Mouse (Mus musculus) hematopoietic stem cell, adult 5-6 weeks (primary cell): ENCODE results near the gene Wdr75. TPM values are rescaled to one million over a fixed set of nuclear protein-coding genes. Genes with fewer than 3 reads are reported as not detected.

Source experiments
- ATAC-seq, 2 experiments: fragments of 125-278 bp in 1 of 2; replicated peaks in 1 of 2; 2 replicates each; pipeline ENCODE4 v1.8.0; 2016 to 2017; ENCODE audit warnings: inconsistent platforms in 2 of 2, mild to moderate bottlenecking in 2 of 2, moderate number of reproducible peaks in 2 of 2, low read depth in 1 of 2, moderate TSS enrichment in 1 of 2; ENCODE audit not compliant: low FRiP score in 2 of 2, poor library complexity in 2 of 2, severe bottlenecking in 2 of 2, insufficient read depth in 1 of 2, low TSS enrichment in 1 of 2
- total RNA-seq: library from RNA; stranded (forward); fragments of 172-1452, 232-1000 nt; gene quantifications from 2 replicates; pipeline ENCODE4 v1.2.3, GENCODE M21; 2017

The Wdr75 gene
- total RNA-seq, 1 experiment from 2014 or later, result 71.9 TPM

- ATAC-seq, result no peak
Measured at GRCm38 (mm10) chr1:45826796-45827195, 31.8 kb downstream of the Wdr75 start.

- no peak for ATAC-seq
Measured at GRCm38 (mm10) chr1:45830453-45831206, 35.7 kb downstream of the Wdr75 start.

- no peak for ATAC-seq
Measured at GRCm38 (mm10) chr1:45835362-45836063, 40.5 kb downstream of the Wdr75 start.

GRCm38 (mm10) chr1:45837736-45838135 lies 42.8 kb downstream of the Wdr75 start:
- no peak for ATAC-seq

- ATAC-seq, result peak in 1 of 2 experiments; percentile 46; a peak in 3 of 4 replicates
Measured at GRCm38 (mm10) chr1:45838271-45838670, 43.3 kb downstream of the Wdr75 start.

- ATAC-seq, result no peak
Measured at GRCm38 (mm10) chr1:45845466-45845865, 50.5 kb downstream of the Wdr75 start.

GRCm38 (mm10) chr1:45858038-45858437 lies 63.1 kb downstream of the Wdr75 start:
- ATAC-seq, result no peak

- no peak for ATAC-seq
Measured at GRCm38 (mm10) chr1:45860349-45860748, 65.4 kb downstream of the Wdr75 start.

- no peak for ATAC-seq
Measured at GRCm38 (mm10) chr1:45861162-45861561, 66.2 kb downstream of the Wdr75 start.

GRCm38 (mm10) chr1:45863641-45864040 lies 68.7 kb downstream of the Wdr75 start:
- ATAC-seq, result no peak

- ATAC-seq, result 0 out of 4 replicates have a peak, but pooled peaks of 1 of the 2 experiments have one; percentile 25
Measured at GRCm38 (mm10) chr1:45864564-45865014, 69.6 kb downstream of the Wdr75 start.

GRCm38 (mm10) chr1:45865316-45865715 lies 70.3 kb downstream of the Wdr75 start:
- no peak for ATAC-seq

- ATAC-seq, result peak; percentile 41 to 46; a peak in 2 of 4 replicates
Measured at GRCm38 (mm10) chr1:45865727-45866126, 70.8 kb downstream of the Wdr75 start.

- ATAC-seq, result no peak
Measured at GRCm38 (mm10) chr1:45866288-45867018, 71.5 kb downstream of the Wdr75 start.

- no peak for ATAC-seq
Measured at GRCm38 (mm10) chr1:45868050-45868449, 73.1 kb downstream of the Wdr75 start.

GRCm38 (mm10) chr1:45868479-45869137 lies 73.6 kb downstream of the Wdr75 start:
- peak; percentile 44 to 57 for ATAC-seq
